21 mouse cellular contexts compared by ENCODE assay signal in genomic region chr2:90932273-90932672, GRCm38 (mm10).
"Had no signal": no experiment of that assay in that cellular context is flagged by ENCODE, and none has a peak within 500 bp of the region (broad histone marks: within the 10 kb centered on the region; RNA-seq: fewer than 3 reads in every experiment).

No protein-coding gene starts in this region.

- H3K9ac ChIP-seq: intestine, embryonic 15.5 days; kidney, embryonic 15.5 days; limb, embryonic 12.5 days; limb, embryonic 15.5 days; lung, embryonic 14.5 days had no signal

- ATAC-seq: hindbrain, embryonic 16.5 days; intestine, embryonic 15.5 days; lung, postnatal 0 days had no signal

- H3K27ac ChIP-seq: intestine, embryonic 15.5 days; kidney, embryonic 15.5 days; left cerebral cortex, adult 2 months; limb, embryonic 12.5 days; limb, embryonic 15.5 days; stomach, postnatal 0 days had no signal

- H3K4me1 ChIP-seq: intestine, embryonic 15.5 days; kidney, embryonic 15.5 days; limb, embryonic 12.5 days; limb, embryonic 15.5 days; megakaryocyte, embryonic 14.5 days had no signal

- H3K4me3 ChIP-seq: intestine, embryonic 15.5 days; kidney, embryonic 15.5 days; left cerebral cortex, adult 2 months; limb, embryonic 12.5 days; limb, embryonic 15.5 days; megakaryocyte, embryonic 14.5 days had no signal

- DNase-seq: kidney, adult 11 months; kidney, adult 8-10 months; kidney, postnatal 10 days; kidney, postnatal 36 days; layer of hippocampus, postnatal 36 days; left cerebral cortex, postnatal 4 days; lung, embryonic 14.5 days; lung, postnatal 36 days; midbrain, embryonic 14.5 days; thymus, adult 2 months; thymus, postnatal 25 days had no signal

- H3K27me3 ChIP-seq: intestine, embryonic 15.5 days; kidney, embryonic 15.5 days had no signal

- H3K4me2 ChIP-seq: intestine, embryonic 15.5 days; kidney, embryonic 15.5 days; limb, embryonic 12.5 days; limb, embryonic 15.5 days; lung, embryonic 14.5 days; midbrain, embryonic 11.5 days had no signal

- H3K36me3 ChIP-seq: intestine, embryonic 15.5 days; kidney, embryonic 15.5 days; limb, embryonic 12.5 days; limb, embryonic 15.5 days had no signal

- H3K9me3 ChIP-seq: intestine, embryonic 15.5 days; kidney, embryonic 15.5 days; limb, embryonic 12.5 days; limb, embryonic 15.5 days; megakaryocyte, embryonic 14.5 days had no signal
